Mouse (Mus musculus) gastrocnemius, adult 8-10 months (tissue): ENCODE measurements around the gene Apof. TPM values are rescaled to one million over a fixed set of nuclear protein-coding genes. Genes with fewer than 3 reads are reported as not detected.

ENCODE experiments used
- DNase-seq, 2 experiments: peaks; one replicate each; pipeline ENCODE4 v3.0.0; 2022; ENCODE audit warnings: low spot score in 2 of 2
- total RNA-seq, 4 experiments: library from RNA; stranded (reverse); gene quantifications; 2 replicates each; pipeline ENCODE4 v1.2.4; 2022

Apof gene
- not detected for total RNA-seq

DNA sequence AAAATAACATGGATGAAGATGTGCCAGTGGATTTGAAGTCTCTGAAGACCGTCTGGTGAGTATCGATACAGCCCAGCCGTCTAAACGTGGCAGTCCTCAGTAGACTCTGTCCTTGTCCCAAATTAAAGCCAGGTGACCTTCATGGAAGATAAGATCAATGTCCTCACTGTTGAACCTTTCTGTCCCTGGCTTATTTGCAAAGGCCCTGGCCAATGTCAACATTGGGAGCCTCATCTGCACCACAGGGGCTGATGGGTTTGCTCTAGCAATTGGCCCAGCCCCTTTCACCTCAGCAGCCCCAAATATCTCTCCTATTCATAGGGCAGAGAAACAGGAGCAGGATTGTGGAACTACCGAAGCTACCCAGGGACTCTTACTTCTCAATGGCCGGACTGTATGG is at the start of gene Apof:
Gene Apof, plus strand, starts transcription at position 301 of the 400 bp plus-strand sequence.
- no peak for DNase-seq

- DNase-seq = no peak
These were observed 46.8 kb upstream of the Apof start for GRCm38 (mm10) chr10:128221533-128222286.

- DNase-seq = no peak
These were observed 43.4 kb upstream of the Apof start for GRCm38 (mm10) chr10:128225064-128225463.

GRCm38 (mm10) chr10:128225538-128225937 is 42.9 kb upstream of the Apof start, which contains the start of gene Mip:
Gene Mip (plus strand): TSS chr10:128225838.
- no peak for DNase-seq

- no peak for DNase-seq
These were observed 40.9 kb upstream of the Apof start for GRCm38 (mm10) chr10:128227592-128227991.

- no peak for DNase-seq
These were observed 40.5 kb upstream of the Apof start for GRCm38 (mm10) chr10:128228009-128228408.

DNA sequence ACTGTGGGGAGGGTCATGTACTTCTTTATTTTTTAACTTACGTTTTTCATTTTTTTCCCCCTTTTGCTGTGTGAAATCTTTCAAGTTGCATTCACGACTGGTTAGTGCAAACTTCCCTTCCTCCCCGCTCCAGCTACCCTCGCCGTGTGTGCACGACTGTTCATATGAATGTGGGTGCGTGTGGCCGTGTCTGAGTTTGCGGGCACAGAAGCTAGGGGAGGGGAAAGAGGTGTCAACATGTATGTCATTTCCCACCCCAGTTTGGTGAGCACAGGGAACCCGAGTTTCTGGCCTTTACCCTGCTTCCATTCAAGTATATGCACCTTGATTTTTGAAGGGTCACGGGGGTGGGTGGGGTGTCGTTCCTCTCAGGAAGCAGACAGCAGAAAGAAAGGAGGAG is 37.9 kb upstream of the Apof start:
- no peak for DNase-seq

DNA sequence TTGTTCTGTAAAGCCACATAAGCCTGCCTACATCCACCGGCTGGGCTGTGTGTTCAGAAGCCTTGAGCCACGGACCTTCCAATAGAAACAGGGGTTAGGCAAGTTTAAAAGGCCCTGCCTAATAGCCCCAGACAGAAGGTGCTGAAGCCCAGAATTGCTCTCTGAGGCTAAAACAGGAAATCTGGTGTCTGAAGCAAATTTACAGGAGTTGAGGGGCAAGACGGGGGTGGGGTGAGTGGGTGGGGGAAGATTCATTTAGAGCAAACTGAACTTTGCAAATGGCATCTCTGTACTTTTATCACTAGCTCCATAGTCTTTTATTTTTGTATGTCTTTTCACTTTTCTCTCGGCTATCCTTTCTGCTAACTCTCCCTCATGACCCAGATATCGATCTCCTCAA is 37.3 kb upstream of the Apof start:
- DNase-seq = no peak

DNA sequence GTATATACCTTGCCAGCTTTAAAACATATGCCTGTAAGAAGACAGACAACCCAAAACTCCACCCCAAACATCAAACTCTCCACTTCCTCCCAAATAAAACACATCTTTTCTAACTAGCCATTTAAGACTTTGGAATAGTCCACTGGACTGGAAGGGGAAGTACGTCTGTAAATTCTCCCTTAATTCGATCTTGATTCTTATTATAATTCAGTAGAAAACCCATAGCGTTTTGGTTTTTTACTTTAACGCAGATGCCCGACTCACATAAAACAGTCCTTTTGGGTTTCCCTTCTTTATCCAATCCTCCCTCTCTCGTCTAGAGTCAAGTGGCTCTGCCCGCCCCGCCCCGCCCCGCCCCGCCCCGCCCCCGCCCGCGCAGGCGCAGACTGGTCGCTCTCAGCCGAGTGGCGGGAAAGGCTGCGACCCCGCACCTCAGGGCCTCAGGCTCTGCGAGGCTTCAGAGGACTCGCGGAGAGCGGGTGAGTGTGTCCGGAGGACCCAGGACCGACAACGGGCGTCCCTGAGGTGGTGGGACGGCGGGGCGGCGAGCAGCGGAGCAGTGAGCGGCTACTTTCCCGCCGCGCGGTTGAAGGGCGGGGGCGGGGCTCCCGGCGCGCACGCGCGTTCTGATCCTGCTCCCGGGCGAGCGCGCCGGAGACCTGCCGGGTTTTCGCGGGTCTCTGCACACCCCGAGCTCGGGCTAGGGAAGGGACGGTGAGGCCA is 36.6 kb upstream of the Apof start, which contains the start of gene Timeless:
Gene Timeless, plus strand, starts transcription at position 369 of the 723 bp plus-strand sequence.
- DNase-seq = peak; percentile 72 to 81

GRCm38 (mm10) chr10:128232420-128232985 is 36.0 kb upstream of the Apof start:
- DNase-seq = no peak

DNA sequence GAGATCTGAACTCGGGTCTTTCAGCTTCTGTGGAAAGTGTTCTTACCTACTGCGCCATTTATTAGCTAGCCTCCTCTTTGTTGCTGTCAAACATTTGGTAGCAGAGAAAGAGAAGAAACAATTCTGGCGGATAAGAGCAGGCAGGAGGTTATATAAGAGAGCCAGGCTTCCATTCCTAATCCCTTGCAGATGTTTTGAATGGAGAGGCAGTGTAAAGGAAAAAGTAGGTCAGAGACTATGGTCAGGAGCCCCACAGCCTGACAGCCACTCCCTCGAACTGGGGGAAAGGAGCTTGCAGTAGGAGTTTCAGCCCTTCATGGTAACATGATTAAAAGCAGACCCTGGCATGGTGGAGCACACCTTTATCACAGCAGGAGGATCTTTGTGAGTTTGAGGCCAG is 32.1 kb upstream of the Apof start:
- no peak for DNase-seq

- DNase-seq = peak in 1 of 2 experiments; percentile 19
These were observed 30.5 kb upstream of the Apof start for GRCm38 (mm10) chr10:128237807-128238480.

- no peak for DNase-seq
These were observed 29.3 kb upstream of the Apof start for GRCm38 (mm10) chr10:128239140-128239539.

GRCm38 (mm10) chr10:128240131-128240530 is 28.3 kb upstream of the Apof start:
- no peak for DNase-seq

GRCm38 (mm10) chr10:128243252-128243651 is 25.2 kb upstream of the Apof start:
- no peak for DNase-seq

DNA sequence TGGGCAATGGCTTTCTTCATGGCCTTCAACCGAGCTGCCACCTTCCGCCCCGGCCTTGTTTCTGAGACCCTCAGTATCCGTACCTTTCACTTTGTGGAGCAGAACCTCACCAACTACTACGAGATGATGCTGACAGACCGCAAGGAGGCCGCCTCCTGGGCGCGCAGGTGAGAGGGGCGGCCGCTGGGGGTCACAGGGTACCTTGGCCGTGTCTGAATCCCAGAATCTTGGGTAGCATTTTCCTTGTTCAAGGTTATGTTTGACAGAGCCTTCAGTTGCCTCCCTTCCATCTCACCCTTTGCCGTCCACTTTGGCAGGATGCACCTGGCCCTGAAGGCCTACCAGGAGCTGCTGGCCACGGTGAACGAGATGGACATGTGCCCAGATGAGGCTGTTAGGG is 24.4 kb upstream of the Apof start:
- no peak for DNase-seq

DNA sequence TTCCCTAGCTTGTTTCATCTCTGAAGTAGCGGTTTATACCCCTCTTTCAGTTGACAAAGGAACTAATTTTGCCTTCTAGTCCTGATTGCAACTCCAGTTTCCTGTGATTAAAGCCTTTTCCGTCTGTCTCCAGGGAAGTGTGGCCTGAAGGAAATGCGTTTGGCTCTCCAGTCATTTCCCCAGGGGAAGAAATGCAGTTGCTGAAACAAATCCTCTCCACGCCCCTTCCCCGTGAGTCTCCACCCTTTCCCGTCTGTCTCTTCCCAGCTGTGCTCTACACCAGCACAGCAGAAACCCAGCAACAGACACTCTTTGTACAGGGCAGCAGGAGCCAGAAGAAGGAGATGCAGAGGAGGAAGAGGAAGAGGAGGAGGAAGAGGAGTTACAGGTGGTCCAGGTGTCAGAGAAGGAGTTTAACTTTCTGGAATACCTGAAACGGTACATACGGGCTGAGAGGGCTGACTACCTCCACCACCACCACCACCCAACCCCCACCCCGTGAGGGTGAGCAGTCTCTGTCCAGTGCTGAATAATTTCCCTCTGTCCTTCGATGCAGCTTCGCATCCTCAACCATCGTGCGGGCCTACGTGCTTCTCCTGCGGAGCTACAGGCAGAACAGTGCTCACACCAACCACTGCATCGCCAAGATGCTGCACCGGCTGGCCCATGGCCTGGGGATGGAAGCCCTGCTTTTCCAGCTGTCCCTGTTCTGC is 21.3 kb upstream of the Apof start:
- DNase-seq = peak; percentile 30 to 40

DNA sequence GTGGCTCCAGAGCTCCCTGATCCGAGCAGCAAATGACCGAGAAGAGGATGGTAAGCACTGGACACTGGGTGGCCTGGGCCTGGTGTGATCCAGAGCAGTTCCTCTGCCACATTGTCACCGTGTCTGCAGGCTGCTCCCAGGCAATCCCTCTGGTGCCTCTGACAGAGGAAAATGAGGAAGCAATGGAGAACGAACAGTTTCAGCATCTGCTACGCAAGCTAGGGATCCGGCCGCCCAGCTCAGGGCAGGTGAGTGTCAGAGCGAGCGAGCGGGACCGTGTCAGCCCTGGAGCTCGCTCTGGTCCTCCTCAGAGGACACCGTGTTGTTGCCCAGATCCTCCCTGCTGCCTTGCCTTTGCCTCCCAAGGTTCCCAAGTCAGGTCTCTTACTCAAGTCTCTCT is 17.9 kb upstream of the Apof start:
- no peak for DNase-seq

DNA sequence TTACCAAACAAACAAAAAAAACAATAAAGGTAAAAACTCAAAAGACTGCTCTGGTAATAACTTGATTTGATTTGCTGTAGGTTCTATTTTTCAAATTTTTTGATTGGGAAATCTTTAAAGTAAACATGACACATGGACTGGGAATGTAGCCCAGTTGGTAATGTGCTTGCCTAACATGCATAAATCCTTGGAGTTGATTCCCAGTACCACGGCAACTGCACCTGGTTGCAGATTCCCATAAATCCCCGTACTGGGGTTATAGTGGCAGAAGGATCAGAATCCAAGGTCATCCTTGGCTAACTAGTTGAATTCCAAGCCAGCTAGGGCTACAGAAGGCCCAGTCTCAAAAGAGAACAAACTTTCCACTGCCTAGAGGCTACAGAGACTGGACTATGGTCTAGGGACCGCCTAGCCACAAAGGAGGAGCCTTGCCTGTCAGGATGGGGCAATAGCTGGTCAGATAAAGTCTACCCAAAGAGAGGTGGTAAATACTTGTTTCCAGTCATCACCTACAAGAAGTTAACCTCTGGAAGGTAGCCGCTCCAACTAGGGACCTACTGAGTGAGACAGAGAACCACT is 14.7 kb upstream of the Apof start, which contains the start of gene Apon:
Gene Apon, plus strand, starts transcription at position 420 of the 579 bp plus-strand sequence.
- no peak for DNase-seq

GRCm38 (mm10) chr10:128255925-128256324 is 12.5 kb upstream of the Apof start:
- no peak for DNase-seq

GRCm38 (mm10) chr10:128256328-128256727 is 12.1 kb upstream of the Apof start:
- DNase-seq = no peak
